Mouse (Mus musculus): ENCODE data around the gene Hook2.

Gene Hook2

DNA sequence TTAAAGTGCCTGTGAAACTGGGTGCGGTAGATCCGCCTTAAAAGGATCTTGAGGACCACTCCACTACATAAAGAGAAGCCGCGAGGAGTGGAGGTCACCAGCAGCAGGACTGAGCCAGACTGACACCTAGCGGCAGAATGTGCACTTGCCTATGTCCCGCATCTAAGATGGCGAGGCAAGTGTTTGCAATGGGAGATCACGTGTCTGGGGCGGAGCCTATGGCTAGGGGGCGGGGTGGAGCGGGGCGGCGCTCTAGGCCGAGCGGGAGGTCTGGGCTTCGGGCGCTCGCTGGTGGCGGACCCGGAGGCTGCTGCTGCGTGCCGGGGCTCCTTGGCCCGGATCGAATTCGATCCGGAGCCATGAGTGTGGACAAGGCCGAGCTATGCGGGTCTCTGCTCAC, at the start of gene Hook2:
Hook2 (plus strand) TSS at position 255 of the 400 bp plus-strand sequence.
- peak; percentile 99 for DNase-seq (ENCODE audit: low spot score)

DNA sequence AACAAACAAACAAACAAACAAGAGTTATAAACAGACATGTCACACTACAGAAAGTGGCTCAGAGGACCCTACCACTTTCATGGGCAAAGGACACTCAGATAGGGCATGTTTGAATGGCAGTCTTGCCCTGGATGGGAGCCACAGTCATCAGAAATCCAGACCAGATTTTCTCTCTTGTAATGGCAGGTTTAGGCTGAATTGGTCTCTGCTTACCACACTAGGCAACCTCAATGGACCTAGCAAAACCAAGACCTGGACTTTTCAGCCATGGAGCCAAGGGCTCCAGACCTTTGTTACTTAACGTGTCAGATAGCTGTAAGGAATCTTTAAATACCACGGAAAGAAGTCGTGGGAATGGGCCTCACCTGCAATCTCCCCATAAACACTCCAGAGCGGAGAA, 46.7 kb upstream of the Hook2 start:
- DNase-seq (ENCODE audit: low spot score): no peak

DNA sequence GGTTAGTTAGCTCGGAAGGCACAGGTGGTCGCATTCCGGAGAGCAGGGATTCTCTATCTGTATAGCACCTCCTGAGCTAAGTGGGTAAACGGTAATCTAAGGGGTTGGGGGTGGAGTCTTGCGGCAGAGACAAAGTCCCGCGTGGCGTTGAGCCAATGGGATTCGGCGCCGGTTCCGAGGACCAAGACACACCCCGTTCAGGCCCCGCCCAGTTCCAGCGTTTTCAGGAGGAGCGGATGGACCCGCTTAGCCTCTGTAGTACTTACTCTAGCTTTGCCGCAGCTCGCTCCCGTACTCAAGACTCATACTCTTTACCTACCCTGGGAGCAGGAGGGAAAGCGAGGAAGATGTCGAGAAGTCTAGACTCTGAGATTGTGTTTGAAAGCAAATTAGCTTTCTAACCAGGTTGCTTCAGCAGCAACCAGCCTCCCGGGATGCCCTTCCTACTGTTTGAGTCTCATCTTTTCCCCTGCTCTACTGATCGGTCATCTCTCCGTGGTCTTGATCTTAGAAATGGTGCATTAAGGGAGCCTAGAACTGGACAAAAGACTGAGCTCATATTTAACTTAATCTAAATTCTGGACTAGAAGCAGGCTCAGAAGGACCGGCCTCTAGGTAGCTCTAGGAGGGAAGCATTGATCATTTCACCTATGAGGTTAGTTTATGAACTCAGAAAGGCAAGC, 45.8 kb upstream of the Hook2 start:
- DNase-seq (ENCODE audit: low spot score): peak; percentile 79

DNA sequence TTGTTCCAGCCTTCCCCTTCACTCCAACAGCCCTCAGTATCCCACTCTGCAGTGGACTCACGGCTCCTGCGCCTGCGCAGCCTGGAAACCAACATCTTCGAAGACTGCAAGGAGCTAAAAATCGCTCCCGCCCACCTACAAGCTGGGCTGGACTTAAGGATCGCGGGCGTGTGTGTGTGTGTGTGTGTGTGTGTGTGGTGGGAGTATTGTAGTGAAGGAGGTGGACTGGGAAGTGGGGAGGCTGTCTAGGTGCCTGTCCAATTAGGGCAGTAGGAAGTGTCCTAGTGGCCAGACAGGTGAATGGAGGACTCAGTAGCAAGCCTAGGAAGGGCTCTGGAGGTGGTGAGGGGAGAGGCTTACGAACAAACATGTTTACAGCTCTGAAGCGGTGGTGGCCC, 45.2 kb upstream of the Hook2 start:
- DNase-seq (ENCODE audit: low spot score): no peak

DNA sequence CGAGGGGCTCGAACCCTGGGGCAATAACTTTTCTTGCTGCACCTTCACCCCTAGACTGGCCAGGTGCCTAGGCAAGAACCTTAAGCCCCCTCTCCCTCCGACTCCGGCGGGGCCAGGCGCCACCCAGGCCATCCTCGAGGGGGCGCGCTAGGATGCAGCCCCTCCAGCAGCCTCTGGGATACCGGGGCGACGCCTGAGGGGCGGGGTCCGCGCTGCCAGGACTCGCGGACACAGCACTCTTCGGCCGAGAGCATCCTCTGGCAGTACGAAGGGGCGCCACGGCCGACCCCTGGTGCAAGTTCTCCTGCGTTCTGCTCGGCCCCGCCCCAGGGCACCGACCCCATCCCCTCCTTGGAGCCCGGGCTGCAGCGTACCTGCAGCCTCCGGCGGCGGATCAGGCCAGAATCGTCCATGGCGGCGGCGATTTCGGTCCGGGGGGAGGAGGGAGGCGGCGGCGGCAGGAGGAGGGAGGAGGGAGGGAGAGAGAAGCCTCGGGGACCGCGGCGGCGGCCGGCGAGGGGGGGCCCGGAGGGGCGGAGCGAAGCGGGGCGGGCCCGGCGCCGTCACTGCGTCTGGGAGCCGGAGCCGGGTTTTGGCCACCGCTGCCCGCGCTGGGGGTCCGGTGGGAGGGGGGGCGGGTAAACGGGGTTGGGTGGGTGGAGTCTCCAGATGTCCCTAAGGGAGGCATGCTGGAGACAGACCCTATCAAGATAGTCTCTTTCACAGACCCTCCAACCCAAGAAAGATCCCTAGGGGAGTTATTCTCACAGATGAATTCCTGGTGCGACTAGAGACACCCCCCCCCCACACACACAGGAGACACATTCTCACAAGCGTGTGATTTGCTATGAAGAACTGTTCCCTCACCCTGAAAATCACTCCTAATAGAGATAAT, 44.5 kb upstream of the Hook2 start:
- DNase-seq (ENCODE audit: low spot score): no peak

DNA sequence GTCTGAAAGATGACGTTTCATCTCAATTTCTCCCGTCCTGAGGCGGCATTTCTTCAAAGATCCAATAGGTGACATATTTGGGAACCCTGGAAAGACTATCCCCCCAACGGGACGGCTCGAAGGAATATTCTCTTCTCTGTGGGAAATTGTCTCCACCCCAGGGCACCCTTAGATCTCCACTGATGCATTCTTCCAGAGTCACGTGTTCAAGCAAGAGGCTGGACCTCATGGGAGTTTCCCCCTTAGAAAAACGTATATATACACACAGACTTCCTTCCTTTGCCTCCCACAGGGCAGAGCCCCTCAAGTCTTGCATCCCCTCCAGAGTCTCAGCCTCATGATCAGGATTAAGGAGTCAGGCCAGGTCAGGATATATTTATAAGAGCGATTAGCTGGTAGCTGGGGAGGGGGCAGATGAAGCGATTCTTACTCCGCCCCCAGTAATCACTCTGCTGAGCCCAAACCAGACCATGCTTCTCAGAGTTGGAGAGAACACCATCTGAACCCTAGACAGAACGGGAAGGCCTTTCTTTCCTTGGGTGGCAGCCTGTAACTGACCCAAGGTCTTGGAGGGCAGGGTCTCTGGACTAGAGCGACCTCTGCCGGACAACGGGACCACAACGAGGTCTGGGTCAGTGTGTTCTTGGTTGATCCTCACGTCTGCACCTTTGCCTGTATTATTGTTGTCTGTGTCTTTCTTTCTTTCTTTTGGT, 43.7 kb upstream of the Hook2 start, which contains the start of gene Rtbdn:
Rtbdn (plus strand) TSS at position 464 of the 713 bp plus-strand sequence.
- no peak for DNase-seq (ENCODE audit: low spot score)

DNA sequence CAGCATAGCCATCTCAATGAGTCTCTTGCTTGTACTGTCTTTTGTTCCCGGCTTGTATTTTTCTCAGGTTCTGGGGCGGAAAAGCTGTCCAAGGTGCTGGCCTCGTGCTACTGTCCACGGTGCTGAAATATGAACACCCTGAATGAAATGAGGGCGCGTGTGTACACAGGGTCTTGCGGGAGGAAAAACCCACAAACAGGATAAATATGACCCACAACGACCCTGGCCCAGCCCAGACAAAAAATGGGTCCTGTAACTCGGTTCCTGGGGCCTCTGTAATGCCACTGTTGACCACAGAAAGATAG, 43.2 kb upstream of the Hook2 start:
- DNase-seq (ENCODE audit: low spot score): no peak

DNA sequence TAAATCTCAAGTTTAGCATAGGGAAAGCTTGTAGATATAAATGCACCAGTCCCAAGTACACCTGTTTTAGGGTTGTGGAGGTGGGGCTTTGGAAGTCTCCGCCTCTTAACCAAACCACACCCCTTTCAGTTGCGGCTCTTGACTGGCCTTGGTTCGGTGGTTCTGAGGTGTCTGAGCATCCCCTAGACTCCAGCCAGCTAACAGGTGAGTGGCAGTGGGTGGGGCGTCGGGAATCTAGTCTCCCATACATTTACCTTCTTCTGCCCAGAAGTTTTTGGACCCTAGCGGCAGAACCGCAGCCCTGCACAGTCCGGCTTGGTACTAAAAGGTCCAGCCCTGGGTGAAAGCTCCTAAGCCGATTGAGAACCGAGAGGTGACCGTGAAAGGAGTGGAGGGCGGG, 40.6 kb upstream of the Hook2 start:
- no peak for DNase-seq (ENCODE audit: low spot score)

DNA sequence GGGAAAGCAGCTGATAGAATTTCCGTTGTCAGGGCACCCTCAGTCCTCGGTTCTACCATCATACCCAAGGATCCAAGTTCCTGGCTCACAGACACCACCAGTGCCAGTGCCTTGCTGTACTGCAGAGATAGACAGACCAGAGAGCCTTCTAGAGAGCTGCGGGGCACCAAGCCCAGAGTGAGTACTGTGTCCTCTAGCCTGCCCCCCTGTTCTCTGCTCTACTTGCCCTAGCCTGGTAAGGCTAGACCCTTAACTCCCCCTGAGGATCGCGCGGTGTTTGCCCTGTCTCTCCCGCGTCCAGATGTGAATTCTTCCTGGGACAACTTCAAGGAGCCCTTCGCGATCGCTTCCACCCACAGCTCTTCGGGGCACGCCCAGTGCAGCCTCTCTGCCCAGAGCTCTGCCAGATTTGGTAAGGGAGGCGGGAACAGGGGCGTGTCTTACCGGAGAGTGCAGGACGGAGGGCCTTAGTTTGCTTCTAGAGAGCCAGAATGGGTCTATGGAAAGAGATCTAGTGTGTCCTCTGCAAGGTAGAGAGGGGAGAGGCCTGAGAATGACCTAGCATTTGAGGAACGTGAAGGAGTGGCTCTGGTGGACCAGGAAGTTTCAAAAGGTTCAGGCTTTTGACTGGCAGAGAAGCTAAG, 37.7 kb upstream of the Hook2 start:
- no peak for DNase-seq (ENCODE audit: low spot score)

DNA sequence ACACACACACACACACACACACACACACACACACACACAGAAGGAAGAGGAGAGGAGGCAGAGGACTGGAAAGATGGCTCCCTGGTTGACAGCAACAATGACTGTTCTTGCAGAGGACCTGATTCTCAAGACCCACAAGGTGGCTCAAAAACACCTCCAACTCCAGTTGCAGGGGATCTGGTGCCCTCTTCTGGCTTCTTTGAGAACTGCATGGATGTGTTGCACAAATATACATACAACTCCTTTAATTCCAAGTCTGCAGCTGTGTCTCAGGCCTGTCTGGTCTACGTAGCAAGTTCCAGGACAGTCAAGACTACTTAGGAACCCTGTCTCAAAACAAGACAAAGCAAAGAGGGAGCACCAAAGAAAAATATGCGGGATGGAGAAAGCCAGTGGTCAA, 33.6 kb upstream of the Hook2 start:
- peak; percentile 83 for DNase-seq (ENCODE audit: low spot score)

DNA sequence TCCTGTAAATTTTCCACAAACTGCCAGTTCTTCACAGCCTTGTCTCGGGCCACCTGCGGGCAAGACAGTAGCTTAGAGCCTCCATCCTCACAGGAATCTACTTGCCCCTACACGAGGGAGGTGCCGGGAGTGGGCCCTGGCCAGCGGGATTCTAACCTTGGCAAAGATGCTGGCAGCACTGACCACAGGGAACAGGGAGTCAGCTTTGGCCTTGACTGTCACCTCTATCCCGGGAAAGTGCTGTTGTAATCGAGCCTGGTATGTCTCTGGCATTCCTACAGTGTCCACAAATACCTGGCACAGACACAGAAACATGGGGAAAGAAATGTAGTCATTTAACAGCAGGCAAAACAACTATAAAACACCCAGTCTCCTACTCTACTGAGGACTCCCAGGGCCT, 30.6 kb upstream of the Hook2 start:
- DNase-seq (ENCODE audit: low spot score): no peak

DNA sequence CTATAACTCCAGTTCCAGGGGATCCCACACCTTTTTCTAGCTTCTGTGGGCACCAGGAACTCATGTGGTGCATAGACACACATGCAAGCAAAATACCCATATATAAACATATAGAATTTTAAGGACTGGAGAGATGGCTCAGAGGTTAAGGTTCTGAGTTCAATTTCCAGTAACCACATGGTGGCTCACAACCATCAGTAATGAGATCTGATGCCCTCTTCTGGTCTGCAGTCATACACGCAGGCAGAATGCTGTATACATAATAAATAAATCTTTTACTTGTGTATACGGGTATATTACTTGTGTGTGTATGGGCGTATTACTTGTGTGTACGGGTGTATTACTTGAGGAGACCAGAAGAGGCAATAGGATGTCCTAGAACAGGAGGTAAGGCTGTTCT, 26.5 kb upstream of the Hook2 start:
- DNase-seq (ENCODE audit: low spot score): no peak

DNA sequence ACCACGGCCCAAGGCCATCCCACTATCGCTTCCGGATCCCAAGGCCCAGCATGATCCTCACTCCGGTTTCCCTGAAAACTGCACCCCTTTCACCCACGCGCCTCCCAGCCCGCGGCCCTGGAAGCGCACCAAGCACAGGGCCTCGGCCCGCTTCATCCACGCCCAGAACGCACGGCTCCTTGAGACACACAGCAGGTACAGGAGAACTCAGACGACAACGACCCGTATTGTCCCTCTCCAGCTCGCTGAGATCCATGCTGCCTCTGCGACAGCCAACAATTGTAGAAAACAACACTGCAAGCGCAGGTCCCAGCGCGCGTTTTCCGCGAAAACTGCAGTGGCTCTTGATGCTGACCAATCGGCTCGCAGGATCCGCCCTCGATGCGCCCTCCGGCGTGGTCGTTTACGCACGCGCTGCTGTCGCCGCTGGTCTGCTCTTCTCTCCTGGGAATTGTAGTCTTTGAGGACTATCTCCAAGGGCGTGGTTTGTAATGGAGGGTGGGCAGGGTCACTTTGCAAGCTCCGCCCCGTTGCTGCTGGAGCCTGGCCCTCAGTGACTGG, 24.6 kb upstream of the Hook2 start:
- DNase-seq (ENCODE audit: low spot score): peak; percentile 97

DNA sequence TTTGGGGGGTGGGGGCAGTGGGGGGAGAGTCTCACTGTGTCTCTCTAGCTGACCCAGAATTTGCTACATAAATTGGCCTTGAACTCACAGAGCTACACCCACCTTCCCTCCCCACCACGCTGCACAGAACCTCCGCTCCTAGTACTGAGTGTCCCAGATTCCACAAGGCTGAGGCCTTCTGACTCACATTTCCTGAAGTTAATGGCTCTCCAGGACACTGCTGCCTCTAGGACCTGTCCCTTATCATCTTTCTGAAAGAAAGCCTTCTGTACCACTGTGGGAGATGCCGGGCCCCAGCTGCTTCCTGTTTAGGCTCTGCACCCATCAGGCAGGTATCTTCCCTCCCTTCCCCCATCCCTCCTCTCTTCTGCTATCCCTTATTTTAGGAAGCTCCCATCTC, 23.8 kb upstream of the Hook2 start:
- DNase-seq (ENCODE audit: low spot score): no peak

DNA sequence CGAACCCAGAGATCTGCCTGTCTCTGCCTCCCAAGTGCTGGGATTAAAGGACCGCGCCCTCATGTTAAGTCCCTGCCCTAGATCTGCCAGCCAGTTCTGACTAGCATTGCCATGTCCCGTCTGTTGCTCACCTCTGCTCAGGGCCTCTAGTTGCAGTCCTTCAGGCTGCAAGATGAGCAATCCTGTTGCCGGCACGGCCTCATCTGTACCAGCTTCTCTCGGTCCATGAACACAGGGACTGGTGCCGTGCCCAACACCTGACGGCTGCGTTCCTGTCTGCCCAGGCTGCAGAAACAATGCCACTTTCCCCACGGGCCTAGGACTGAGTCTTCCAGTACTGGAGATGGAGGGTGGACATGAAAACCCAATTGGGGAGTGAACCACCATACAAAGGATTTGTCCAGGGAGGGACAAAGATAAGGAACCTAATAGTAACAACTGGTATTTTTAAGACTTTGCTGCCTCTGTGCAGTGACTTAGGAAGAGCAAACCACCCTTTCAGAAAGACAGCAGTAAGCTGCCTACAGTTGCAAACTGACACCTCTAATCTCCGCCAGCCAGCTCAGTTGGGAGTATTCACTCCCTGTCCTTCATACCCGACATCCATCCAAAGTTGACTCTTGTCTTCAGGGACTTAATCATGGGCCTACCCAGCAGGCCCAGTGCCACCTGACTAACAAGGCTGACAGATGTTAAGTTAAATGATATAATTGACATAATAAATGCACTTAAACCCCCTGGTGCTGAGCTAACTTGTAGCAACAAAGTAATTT, 22.7 kb upstream of the Hook2 start:
- DNase-seq (ENCODE audit: low spot score): no peak

DNA sequence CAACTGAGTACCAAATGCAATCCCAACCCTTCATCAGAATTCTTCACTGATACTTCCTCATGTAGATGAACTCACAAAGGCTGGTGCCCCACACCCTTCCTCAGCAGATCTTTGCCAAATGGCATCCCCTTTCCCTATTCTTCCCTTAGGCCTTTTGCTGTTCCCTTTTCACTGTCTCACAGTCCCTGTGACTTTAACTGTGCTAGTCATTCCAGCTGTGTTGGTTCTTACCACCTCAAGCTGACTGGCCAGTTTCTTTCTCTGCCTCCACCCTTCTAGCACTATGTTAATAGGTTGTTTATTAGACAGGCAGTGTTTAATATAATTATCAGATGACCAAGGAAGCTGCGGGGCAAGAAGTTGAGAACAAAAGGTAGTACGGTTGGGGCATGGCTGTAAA, 21.8 kb upstream of the Hook2 start:
- no peak for DNase-seq (ENCODE audit: low spot score)

DNA sequence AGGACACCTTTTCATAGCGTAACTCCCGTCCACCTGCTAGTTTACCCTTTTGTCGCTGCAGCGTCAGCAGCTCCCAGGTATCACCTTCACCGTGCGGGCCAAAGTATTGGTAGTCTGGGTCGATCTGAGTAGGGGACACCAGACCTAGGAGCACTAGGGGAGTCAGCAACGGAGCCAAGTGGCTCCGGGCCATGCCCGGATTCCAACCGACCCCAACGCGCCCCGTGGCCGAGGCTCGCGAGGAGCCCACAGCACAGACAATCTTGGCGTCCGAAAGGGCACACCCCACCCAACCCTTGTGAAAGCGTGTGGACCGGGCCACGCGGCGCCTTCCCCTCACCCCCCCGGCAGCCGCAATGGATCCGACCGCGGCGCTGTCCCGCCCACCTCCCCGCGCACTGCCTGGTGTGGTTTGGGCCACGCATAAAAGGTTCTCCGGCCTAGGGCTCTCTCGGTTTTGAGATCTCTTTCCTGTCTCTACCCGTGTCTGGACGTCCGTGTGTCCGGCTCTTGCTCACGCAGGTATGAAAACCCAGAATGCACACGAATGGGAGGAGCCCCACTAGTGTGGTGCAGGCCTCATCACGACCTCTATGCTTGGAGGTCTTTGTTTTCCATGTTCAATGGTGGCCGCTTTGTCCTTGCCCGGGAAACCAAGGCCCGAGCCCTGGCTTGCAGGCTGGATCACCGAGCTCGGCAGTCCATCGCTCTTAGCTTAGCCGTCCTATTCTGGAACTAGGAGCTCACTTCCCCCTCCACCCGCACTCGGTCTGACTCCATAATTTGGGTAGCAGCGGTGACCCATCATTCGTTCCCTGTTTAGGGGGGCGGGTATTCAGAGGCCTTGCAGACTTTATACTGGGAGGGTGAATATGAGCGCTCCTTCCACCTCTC, 20.9 kb upstream of the Hook2 start, which contains the start of the genes Gm49661, Prdx2 and Rnaseh2a:
Gm49661 (minus strand) TSS at position 193 of the 894 bp plus-strand sequence.
Prdx2 (plus strand) TSS at position 347 of the 894 bp plus-strand sequence.
Rnaseh2a (minus strand) TSS at position 527 of the 894 bp plus-strand sequence.
- peak; percentile 84 for DNase-seq (ENCODE audit: low spot score)

DNA sequence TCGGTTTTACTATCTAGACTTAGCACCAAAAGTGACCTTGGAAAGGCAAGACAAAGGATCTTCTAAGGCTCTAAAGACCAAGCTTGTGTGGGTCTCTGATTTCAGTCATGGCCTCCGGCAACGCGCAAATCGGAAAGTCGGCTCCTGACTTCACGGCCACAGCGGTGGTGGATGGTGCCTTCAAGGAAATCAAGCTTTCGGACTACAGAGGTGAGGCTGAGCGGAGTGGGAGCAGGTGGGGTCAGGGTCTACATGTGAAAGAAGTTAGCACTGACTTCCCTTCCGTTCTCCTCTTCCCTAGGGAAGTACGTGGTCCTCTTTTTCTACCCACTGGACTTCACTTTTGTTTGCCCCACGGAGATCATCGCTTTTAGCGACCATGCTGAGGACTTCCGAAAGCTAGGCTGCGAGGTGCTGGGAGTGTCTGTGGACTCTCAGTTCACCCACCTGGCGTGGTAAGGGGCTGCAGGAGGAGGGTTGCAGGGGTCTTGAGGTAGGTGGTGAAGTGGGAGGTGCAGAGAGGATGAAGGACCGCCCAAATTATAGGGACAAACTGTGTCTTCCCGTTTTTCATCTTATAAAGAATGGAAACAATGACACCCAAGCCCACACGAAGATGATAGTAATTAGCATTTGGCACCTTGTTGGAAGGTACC, 20.1 kb upstream of the Hook2 start:
- DNase-seq (ENCODE audit: low spot score): no peak

DNA sequence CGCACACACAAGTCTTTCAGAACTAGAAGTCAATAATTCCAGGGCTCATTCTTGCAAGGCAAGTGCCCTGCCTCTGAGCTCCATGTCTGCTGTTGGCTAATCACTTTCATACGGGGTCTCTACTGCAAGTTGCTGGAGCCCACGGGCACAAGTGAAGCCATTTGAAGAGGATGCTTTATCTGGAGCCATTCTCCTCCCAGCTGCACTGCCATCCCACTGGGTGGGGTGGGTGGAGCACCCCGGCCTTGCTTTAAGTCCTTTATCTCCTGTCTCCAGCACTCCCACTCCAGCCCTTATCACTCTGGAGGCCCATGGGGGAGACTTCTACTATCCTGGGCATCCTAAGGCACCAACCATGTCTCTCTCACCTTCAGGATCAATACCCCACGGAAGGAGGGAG, 19.5 kb upstream of the Hook2 start:
- DNase-seq (ENCODE audit: low spot score): peak; percentile 95
